Mouse (Mus musculus) heart, embryonic 14.5 days (tissue): ENCODE measurements around the gene Dcdc2a. TPM values are rescaled to one million over a fixed set of nuclear protein-coding genes. Genes with fewer than 3 reads are reported as not detected.
A peak's percentile ranks its signal among the peaks of the same experiment; 100 is the strongest.

Experiments used
- ATAC-seq: fragments of 200-750 bp; cut with Nextera tagmentation; 2 replicates; pipeline ENCODE4 v1.8.0; 2017; ENCODE audit warnings: low read depth, moderate TSS enrichment; ENCODE audit not compliant: insufficient number of reproducible peaks, insufficient read depth, low FRiP score
- H3K27ac ChIP-seq, 2 experiments: fragments of 200-500 bp in 1 of 2; fragments of 300-500 bp in 1 of 2; sonication (generic) in 1 of 2; replicated peaks in 1 of 2; 2 replicates each; pipeline ENCODE4 v1.5.1; 2012 to 2014; ENCODE audit warnings: low read depth in 2 of 2, low read length in 2 of 2, control low read depth in 1 of 2, mild to moderate bottlenecking in 1 of 2, mixed read lengths in 1 of 2; ENCODE audit not compliant: control insufficient read depth in 1 of 2, insufficient read depth in 1 of 2
- H3K27me3 ChIP-seq: fragments of 300-500 bp; sonication (generic); 2 replicates; pipeline ENCODE4 v1.6.1; 2014; ENCODE audit warnings: mild to moderate bottlenecking, low read length, control low read depth; ENCODE audit not compliant: control insufficient read depth, insufficient read depth
- H3K36me3 ChIP-seq: fragments of 300-500 bp; sonication (generic); 2 replicates; pipeline ENCODE4 v1.6.1; 2014; ENCODE audit warnings: mild to moderate bottlenecking, control low read depth, low read length, mixed read lengths; ENCODE audit not compliant: control insufficient read depth, insufficient read depth
- H3K4me1 ChIP-seq, 2 experiments: fragments of 200-500 bp in 1 of 2; fragments of 300-500 bp in 1 of 2; sonication (generic) in 1 of 2; 2 replicates each; pipeline ENCODE4 v1.6.1; 2012 to 2014; ENCODE audit warnings: low read length in 2 of 2, control low read depth in 1 of 2, mixed read lengths in 1 of 2; ENCODE audit not compliant: control insufficient read depth in 2 of 2, insufficient read depth in 2 of 2
- H3K4me2 ChIP-seq: fragments of 300-500 bp; sonication (generic); 2 replicates; pipeline ENCODE4 v1.6.1; 2014; ENCODE audit warnings: mild to moderate bottlenecking, low read length
- H3K4me3 ChIP-seq, 2 experiments: fragments of 200-500 bp in 1 of 2; fragments of 300-500 bp in 1 of 2; sonication (generic) in 1 of 2; 2 replicates each; pipeline ENCODE4 v1.5.1; 2012 to 2014; ENCODE audit warnings: low read length in 2 of 2, mild to moderate bottlenecking in 2 of 2, control low read depth in 1 of 2, low read depth in 1 of 2, moderate library complexity in 1 of 2; ENCODE audit not compliant: control insufficient read depth in 1 of 2, insufficient read depth in 1 of 2
- H3K9ac ChIP-seq: fragments of 300-500 bp; sonication (generic); 2 replicates; pipeline ENCODE4 v1.6.1; 2014; ENCODE audit warnings: mild to moderate bottlenecking, low read length
- H3K9me3 ChIP-seq: fragments of 300-500 bp; sonication (generic); 2 replicates; pipeline ENCODE4 v1.6.1; 2016; ENCODE audit warnings: low read length, control low read depth; ENCODE audit not compliant: control insufficient read depth
- WGBS: fragments of 180-500 bp; shearing (Covaris S2); extraction: QIAGEN DNeasy Blood & Tissue Kit; methylation state at CpG from one replicate; pipeline ENCODE4 v1.1.7; 2014; 5-methylcytosine and 5-hydroxymethylcytosine counted together
- polyA plus RNA-seq: library from polyadenylated mRNA; unstranded; fragments of >200 nt; fragmentation: Nextera tagmentation; extraction: Ambion mirVana; gene quantifications from 2 replicates; pipeline ENCODE4 v1.2.1, GENCODE M21; 2014

The Dcdc2a gene
- polyA plus RNA-seq, 1 experiment from 2014 or later = 0.77 TPM

- Histone ChIP-seq H3K9me3 (no peaks in the 10 kb centered on the region), H3K36me3 (no peaks in the 10 kb centered on the region), H3K27ac (no peak overlapping the region), H3K4me1 (0 out of 4 replicates have a peak, but pooled peaks cover 0 to 3% of the 10 kb centered on the region in 2 experiments), H3K9ac (no peak overlapping the region), H3K4me2 (no peak overlapping the region), H3K27me3 (no peaks in the 10 kb centered on the region), H3K4me3 (no peak overlapping the region)
- no peak for ATAC-seq
- WGBS = 87% methylated on average over 8 of the region's 8 CpGs
Observed at GRCm38 (mm10) chr13:25097348-25097747, 41.5 kb downstream of the Dcdc2a start.

DNA sequence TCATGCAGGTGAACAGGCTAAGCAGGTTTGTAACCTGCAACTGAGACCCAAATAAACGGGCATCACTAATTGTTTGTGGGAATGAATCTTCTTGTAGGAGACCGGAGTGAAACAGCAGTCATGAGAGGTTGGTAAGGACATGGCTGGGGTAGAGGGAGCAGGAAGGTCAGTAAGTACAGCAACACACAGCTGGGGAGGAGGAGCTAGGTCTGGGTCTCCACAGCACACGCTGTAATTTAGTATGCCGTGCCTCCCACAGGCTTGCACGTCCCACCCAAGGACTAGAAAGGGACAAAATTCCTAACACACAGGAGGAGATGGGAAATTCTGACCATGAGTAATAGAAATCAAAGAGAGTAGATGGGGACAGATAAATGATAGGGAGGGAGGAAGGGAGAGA is 42.8 kb downstream of the Dcdc2a start:
- H3K9ac ChIP-seq = no peak overlapping the region

DNA sequence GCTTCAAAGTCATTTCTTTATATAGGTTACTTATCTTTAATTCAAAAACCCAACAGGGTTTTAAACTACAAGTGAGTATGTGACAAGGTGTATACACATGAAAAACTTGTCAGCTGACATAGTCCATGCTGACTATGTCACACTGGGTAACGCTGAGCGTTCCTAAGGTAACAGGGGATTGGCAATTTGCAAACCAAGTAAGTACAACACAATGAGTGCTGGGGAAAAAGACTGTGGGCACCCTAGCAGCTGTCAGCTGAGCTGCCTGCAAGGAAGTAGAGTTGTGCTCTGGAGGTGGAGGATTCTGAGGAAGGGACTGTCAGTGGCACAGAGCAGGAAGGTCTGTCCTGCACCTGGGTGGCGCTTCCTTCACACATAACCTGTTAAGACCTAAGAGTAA is 43.7 kb downstream of the Dcdc2a start:
- H3K9me3 ChIP-seq = no peaks in the 10 kb centered on the region
- H3K27me3 ChIP-seq = no peaks in the 10 kb centered on the region
- H3K4me1 ChIP-seq = 0 out of 4 replicates have a peak, but pooled peaks cover 0 to 3% of the 10 kb centered on the region in 2 experiments
- no peaks in the 10 kb centered on the region for H3K36me3 ChIP-seq
- no peak overlapping the region for H3K9ac ChIP-seq
- H3K27ac ChIP-seq = no peak overlapping the region
- no peak for ATAC-seq
- 70% methylated on average over 3 of the region's 3 CpGs for WGBS
- H3K4me3 ChIP-seq = no peak overlapping the region
- H3K4me2 ChIP-seq = no peak overlapping the region

More for the DNA sequence above, 42.8 kb downstream of the Dcdc2a start:
- Histone ChIP-seq H3K36me3 (no peaks in the 10 kb centered on the region), H3K9me3 (no peaks in the 10 kb centered on the region), H3K4me3 (no peak overlapping the region), H3K27me3 (no peaks in the 10 kb centered on the region), H3K27ac (no peak overlapping the region), H3K4me1 (0 out of 4 replicates have a peak, but pooled peaks cover 0 to 3% of the 10 kb centered on the region in 2 experiments), H3K4me2 (no peak overlapping the region)
- 51% methylated on average over 5 of the region's 5 CpGs for WGBS
- ATAC-seq = no peak

DNA sequence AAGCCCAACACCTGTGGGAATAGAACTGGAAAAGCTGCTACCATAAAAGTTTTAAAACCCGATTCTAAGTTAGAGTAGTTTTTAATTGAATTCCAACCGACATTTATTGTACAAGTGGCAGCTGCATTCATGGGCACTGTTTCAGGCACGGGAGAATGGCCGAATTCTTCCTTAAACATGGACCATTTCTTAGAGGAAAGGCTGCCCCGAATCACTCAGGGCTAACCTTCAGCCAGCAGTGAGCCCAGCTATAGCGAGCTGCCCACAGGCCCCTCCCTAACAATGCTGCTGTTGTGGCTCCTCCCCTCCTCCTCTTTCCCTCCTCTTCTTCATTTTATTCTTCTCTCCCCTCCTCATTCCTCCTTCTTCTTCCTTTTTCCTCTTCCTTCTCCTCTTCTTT is 44.8 kb downstream of the Dcdc2a start:
- 76% methylated on average over 6 of the region's 6 CpGs for WGBS
- H3K36me3 ChIP-seq = no peaks in the 10 kb centered on the region

GRCm38 (mm10) chr13:25105671-25106070 is 49.9 kb downstream of the Dcdc2a start:
- no peaks in the 10 kb centered on the region for H3K36me3 ChIP-seq
- ATAC-seq = no peak
- H3K4me1 ChIP-seq = peaks cover 0 to 7% of the 10 kb centered on the region in 2 experiments; a peak in 2 of 4 replicates
- no peaks in the 10 kb centered on the region for H3K27me3 ChIP-seq
- H3K4me2 ChIP-seq = no peak overlapping the region
- H3K9me3 ChIP-seq = no peaks in the 10 kb centered on the region
- no peak overlapping the region for H3K9ac ChIP-seq
- no peak overlapping the region for H3K27ac ChIP-seq
- H3K4me3 ChIP-seq = no peak overlapping the region

More for the DNA sequence above, 44.8 kb downstream of the Dcdc2a start:
- Histone ChIP-seq H3K9ac (no peak overlapping the region), H3K4me1 (0 out of 4 replicates have a peak, but pooled peaks cover 0 to 3% of the 10 kb centered on the region in 2 experiments), H3K27me3 (no peaks in the 10 kb centered on the region), H3K4me2 (no peak overlapping the region), H3K4me3 (no peak overlapping the region), H3K27ac (no peak overlapping the region), H3K9me3 (no peaks in the 10 kb centered on the region)
- ATAC-seq = no peak

DNA sequence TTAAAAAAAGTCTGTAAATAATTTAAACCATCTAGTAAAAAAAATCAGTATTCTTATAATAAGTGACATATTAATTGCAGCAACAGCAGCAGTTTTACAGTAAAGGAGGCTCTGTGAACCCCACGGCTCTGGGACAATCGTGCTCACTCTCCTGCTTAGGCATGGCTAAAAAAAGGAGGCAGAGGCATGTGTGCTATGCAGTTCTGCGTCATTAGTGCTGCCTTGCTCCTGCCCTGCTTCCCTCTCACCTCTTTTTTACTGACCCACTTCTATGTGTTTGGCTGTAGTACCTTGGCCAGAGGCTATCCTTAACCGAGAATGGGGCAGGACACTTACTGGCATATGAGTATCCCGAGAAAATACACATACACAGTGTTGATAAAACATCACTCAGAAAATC is 50.9 kb downstream of the Dcdc2a start:
- WGBS = 42% methylated on average over 5 of the region's 5 CpGs
- Histone ChIP-seq H3K27ac (no peak overlapping the region), H3K9ac (no peak overlapping the region), H3K4me3 (no peak overlapping the region), H3K9me3 (no peaks in the 10 kb centered on the region), H3K27me3 (no peaks in the 10 kb centered on the region), H3K4me1 (peaks cover 0 to 7% of the 10 kb centered on the region in 2 experiments; a peak in 2 of 4 replicates), H3K36me3 (no peaks in the 10 kb centered on the region), H3K4me2 (no peak overlapping the region)
- 0 out of 2 replicates have a peak, but pooled peaks have one; percentile 39 for ATAC-seq

- 63% methylated on average over 3 of the region's 3 CpGs for WGBS
Observed at GRCm38 (mm10) chr13:25108353-25108752, 52.5 kb downstream of the Dcdc2a start.

DNA sequence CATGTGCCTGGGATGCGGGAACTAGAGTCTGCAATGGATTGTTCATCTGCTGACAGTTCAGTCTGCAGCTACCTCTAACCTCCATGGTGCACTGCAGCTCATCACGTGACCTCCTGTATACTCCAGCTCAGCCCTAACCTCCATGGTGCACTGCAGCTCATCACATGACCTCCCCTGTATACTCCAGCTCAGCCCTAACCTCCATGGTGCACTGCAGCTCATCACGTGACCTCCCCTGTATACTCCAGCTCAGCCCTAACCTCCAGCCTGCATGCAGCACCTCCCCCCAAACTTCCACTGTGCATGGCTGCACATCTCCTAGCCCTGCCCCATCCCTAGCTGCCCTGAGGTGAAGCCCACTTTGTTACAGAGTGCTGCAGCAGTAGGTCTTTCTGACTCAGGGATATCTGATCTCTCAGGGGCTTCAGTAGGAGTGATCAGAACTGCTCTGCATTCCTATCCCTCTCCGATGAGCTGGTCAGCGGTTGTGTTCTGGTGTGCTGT is 54.8 kb downstream of the Dcdc2a start:
- ATAC-seq = no peak
- Histone ChIP-seq H3K27me3 (no peaks in the 10 kb centered on the region), H3K27ac (no peak overlapping the region), H3K4me2 (no peak overlapping the region), H3K4me1 (peaks cover 0 to 7% of the 10 kb centered on the region in 2 experiments; a peak in 2 of 4 replicates), H3K4me3 (no peak overlapping the region), H3K9ac (no peak overlapping the region), H3K36me3 (no peaks in the 10 kb centered on the region), H3K9me3 (no peaks in the 10 kb centered on the region)
- WGBS = 53% methylated on average over 5 of the region's 5 CpGs

More at GRCm38 (mm10) chr13:25108353-25108752, 52.5 kb downstream of the Dcdc2a start:
- Histone ChIP-seq H3K4me1 (peaks cover 0 to 7% of the 10 kb centered on the region in 2 experiments; a peak in 2 of 4 replicates), H3K27ac (no peak overlapping the region), H3K27me3 (no peaks in the 10 kb centered on the region), H3K9ac (no peak overlapping the region), H3K4me3 (no peak overlapping the region), H3K4me2 (no peak overlapping the region), H3K36me3 (no peaks in the 10 kb centered on the region), H3K9me3 (no peaks in the 10 kb centered on the region)
- no peak for ATAC-seq
